Mouse (Mus musculus) C2C12 (cell line): ENCODE measurements around the gene Rhoh.

Experiments
- CEBPB ChIP-seq: IDR thresholded peaks from one replicate; pipeline ENCODE4 v1.6.1; 2011; ENCODE audit warnings: low read depth, mild to moderate bottlenecking, control low read depth, moderate library complexity
- CTCF ChIP-seq: IDR thresholded peaks from one replicate; pipeline ENCODE4 v1.5.1; 2011; ENCODE audit not compliant: control insufficient read depth, insufficient read depth, insufficient read length
- FOSL1 ChIP-seq: IDR thresholded peaks from one replicate; pipeline ENCODE4 v1.8.0; 2011; ENCODE audit warnings: mild to moderate bottlenecking, low read length; ENCODE audit not compliant: poor library complexity, insufficient read depth, severe bottlenecking
- MAX ChIP-seq: IDR thresholded peaks from one replicate; pipeline ENCODE4 v1.6.1; 2011; ENCODE audit warnings: mild to moderate bottlenecking, control low read depth
- MYOD1 ChIP-seq: IDR thresholded peaks from one replicate; pipeline ENCODE4 v1.6.1; 2011; ENCODE audit warnings: low read depth; ENCODE audit not compliant: control insufficient read depth, insufficient read length
- USF1 ChIP-seq: IDR thresholded peaks from one replicate; pipeline ENCODE4 v1.6.1; 2011; ENCODE audit warnings: low read depth, mild to moderate bottlenecking, control low read depth, moderate library complexity

DNA sequence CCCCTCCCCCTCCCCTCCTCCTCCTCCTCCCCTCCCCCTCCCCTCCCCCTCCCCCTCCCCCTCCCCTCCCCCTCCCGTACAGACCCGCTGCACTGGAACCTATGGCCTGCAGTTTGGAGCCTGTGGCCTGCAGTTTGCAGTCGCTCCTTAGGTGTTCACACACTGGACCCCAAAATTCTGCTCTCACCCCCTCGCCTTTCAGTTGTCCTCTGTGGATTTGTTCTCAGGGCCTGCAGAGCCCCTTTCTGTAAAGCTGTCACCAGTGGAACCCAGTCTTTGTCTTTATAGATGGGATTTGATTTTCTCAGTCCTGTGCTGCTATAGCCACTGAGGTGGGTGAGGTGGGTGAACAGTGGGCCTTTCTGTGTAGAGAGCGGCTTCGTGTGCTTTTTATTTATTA is 2.7 kb upstream of the Rhoh start:
- no peak for TF ChIP-seq USF1
- TF ChIP-seq CTCF: no peak
- TF ChIP-seq FOSL1: no peak
- TF ChIP-seq MYOD1: no peak
- no peak for TF ChIP-seq CEBPB
- TF ChIP-seq MAX: no peak
